Mouse (Mus musculus): ENCODE data around the gene Parp8. TPM values are rescaled to one million over a fixed set of nuclear protein-coding genes. Genes with fewer than 3 reads are reported as not detected.
A peak's percentile ranks its signal among the peaks of the same experiment; 100 is the strongest.

Parp8 gene
- polyA plus RNA-seq, 1 experiment: 44.9 TPM

GRCm38 (mm10) chr13:117033676-117034308, 8.5 kb upstream of the Parp8 start:
- TF ChIP-seq CTCF (IDR thresholded peaks at IDR 0.05; ENCODE audit: borderline replicate concordance, extremely low read depth, insufficient read depth, insufficient read length) (no peak), POLR2A (IDR thresholded peaks at IDR 0.05; ENCODE audit: borderline replicate concordance, extremely low read depth, insufficient read depth, insufficient read length, poor library complexity, severe bottlenecking) (no peak)
- no peak for DNase-seq (ENCODE audit: low read depth)

- no peak for DNase-seq (ENCODE audit: low read depth)
- TF ChIP-seq POLR2A (IDR thresholded peaks at IDR 0.05; ENCODE audit: borderline replicate concordance, extremely low read depth, insufficient read depth, insufficient read length, poor library complexity, severe bottlenecking) (no peak), CTCF (IDR thresholded peaks at IDR 0.05; ENCODE audit: borderline replicate concordance, extremely low read depth, insufficient read depth, insufficient read length) (no peak)
These were observed 7.1 kb upstream of the Parp8 start for GRCm38 (mm10) chr13:117032402-117032801.

DNA sequence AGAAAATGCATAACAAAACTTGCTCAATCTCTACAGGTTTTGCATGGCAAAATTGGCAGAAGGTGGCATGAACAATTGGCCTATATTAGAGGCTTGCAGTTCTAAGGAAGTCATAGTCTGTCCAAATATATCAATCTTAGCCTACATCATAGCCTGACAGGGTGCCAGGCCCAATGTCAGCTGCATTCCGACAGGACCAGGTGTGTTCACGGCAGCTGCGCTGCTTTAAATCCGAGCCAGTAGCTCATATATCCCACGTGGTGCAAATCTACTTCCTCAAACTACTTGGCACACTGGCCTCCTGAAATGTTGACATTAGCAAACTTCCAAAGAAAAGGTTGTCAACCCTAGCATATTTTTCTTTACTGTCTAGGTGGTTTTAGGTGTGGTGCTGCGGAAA, 6.2 kb upstream of the Parp8 start:
- no peak for DNase-seq (ENCODE audit: low read depth)
- TF ChIP-seq POLR2A (IDR thresholded peaks at IDR 0.05; ENCODE audit: borderline replicate concordance, extremely low read depth, insufficient read depth, insufficient read length, poor library complexity, severe bottlenecking): no peak
- no peak for TF ChIP-seq CTCF (IDR thresholded peaks at IDR 0.05; ENCODE audit: borderline replicate concordance, extremely low read depth, insufficient read depth, insufficient read length)

GRCm38 (mm10) chr13:117028221-117028620, 2.9 kb upstream of the Parp8 start:
- DNase-seq (ENCODE audit: low read depth): no peak
- no peak for TF ChIP-seq CTCF (IDR thresholded peaks at IDR 0.05; ENCODE audit: borderline replicate concordance, extremely low read depth, insufficient read depth, insufficient read length)
- no peak for TF ChIP-seq POLR2A (IDR thresholded peaks at IDR 0.05; ENCODE audit: borderline replicate concordance, extremely low read depth, insufficient read depth, insufficient read length, poor library complexity, severe bottlenecking)

- TF ChIP-seq POLR2A (IDR thresholded peaks at IDR 0.05; ENCODE audit: borderline replicate concordance, extremely low read depth, insufficient read depth, insufficient read length, poor library complexity, severe bottlenecking): no peak
- no peak for TF ChIP-seq CTCF (IDR thresholded peaks at IDR 0.05; ENCODE audit: borderline replicate concordance, extremely low read depth, insufficient read depth, insufficient read length)
- DNase-seq (ENCODE audit: low read depth): no peak
These were observed 2.0 kb upstream of the Parp8 start for GRCm38 (mm10) chr13:117027336-117027735.

DNA sequence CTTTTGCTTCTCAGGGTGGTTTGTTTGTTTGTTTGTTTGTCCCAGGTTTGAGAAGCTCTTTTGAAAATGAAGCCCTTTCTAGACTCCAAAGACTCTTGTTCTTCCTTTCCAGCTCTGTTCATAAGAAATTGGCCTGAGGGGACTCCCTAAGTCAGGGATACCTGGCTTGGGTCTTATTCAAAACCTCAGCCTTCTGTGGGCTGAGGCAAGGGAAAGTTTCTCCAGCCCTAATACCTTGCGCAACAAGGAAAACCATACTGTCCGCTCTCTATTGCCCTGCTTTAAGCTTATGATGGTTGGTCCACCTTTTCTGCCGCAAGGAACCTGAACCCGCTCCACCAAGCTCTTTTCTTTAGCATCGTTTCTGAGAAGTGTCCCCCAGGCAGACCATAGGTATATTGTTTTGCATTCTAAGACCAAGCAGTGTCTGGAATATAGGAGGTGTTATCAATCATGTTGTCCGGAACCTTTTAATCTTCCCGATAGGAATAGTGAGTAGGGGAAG, 991 bp upstream of the Parp8 start:
- TF ChIP-seq CTCF (IDR thresholded peaks at IDR 0.05; ENCODE audit: borderline replicate concordance, extremely low read depth, insufficient read depth, insufficient read length) (no peak), POLR2A (IDR thresholded peaks at IDR 0.05; ENCODE audit: borderline replicate concordance, extremely low read depth, insufficient read depth, insufficient read length, poor library complexity, severe bottlenecking) (no peak)
- DNase-seq (ENCODE audit: low read depth): no peak

DNA sequence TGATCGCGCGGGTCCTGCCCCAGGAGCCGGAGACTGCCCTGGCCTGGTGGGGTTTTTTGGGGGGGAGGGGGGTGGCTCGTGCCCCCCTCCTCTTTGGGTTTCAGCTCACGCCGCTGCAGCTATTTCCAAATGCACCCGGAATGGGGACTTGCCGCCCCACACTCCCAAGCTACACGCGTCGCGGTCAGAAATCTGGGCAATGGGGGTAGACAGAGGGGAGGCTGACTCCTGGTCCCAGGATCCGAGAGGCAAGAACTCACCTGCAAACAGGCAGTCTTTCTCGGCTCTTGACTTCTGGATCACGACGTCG, 466 bp downstream of the Parp8 start:
- no peak for TF ChIP-seq CTCF (IDR thresholded peaks at IDR 0.05; ENCODE audit: borderline replicate concordance, extremely low read depth, insufficient read depth, insufficient read length)
- TF ChIP-seq POLR2A (IDR thresholded peaks at IDR 0.05; ENCODE audit: borderline replicate concordance, extremely low read depth, insufficient read depth, insufficient read length, poor library complexity, severe bottlenecking): no peak
- peak; percentile 70 for DNase-seq (ENCODE audit: low read depth)

DNA sequence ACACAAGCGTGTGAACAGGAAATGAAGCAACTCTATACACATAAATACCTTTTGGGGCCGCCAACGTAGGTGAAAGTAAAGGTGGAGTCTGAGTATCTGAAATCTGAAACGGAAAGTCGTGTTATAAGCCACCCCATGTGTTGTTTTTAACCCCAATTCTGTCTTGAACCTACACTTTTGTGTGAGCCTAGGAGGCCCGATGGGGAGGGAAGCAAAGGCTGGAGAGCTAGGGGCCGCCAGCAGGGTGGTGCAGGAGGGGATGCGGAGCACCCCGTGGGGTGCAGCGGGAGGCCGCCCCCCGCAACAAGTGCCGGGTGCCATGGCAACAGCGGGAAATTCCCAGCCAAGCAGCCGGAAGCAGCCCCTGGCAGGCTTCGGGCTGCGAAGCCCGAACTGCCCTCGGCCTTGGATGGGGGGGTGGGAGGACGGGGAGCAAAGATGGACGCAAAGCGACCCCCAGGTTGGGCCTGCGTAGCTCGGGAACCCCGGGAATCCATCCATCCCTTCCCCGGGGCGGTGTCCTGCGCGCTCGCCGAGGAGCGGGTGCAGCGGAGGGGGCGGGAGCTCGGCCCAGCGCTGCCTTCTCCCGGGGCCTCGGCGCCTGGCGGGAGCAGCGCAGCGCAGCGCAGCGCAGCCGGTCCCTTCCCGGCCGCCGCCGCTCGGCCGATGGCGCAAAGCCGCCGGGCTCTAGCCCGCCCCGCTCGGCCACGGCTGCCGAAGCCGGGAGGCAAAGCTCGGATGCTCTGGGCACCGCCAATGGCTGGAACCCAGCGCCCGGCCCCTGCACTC, 1.0 kb downstream of the Parp8 start:
- DNase-seq (ENCODE audit: low read depth): peak; percentile 87
- TF ChIP-seq POLR2A (IDR thresholded peaks at IDR 0.05; ENCODE audit: borderline replicate concordance, extremely low read depth, insufficient read depth, insufficient read length, poor library complexity, severe bottlenecking) (peak; percentile 48), CTCF (IDR thresholded peaks at IDR 0.05; ENCODE audit: borderline replicate concordance, extremely low read depth, insufficient read depth, insufficient read length) (0 out of 2 replicates have a peak, but pooled peaks have one; percentile 5)

DNA sequence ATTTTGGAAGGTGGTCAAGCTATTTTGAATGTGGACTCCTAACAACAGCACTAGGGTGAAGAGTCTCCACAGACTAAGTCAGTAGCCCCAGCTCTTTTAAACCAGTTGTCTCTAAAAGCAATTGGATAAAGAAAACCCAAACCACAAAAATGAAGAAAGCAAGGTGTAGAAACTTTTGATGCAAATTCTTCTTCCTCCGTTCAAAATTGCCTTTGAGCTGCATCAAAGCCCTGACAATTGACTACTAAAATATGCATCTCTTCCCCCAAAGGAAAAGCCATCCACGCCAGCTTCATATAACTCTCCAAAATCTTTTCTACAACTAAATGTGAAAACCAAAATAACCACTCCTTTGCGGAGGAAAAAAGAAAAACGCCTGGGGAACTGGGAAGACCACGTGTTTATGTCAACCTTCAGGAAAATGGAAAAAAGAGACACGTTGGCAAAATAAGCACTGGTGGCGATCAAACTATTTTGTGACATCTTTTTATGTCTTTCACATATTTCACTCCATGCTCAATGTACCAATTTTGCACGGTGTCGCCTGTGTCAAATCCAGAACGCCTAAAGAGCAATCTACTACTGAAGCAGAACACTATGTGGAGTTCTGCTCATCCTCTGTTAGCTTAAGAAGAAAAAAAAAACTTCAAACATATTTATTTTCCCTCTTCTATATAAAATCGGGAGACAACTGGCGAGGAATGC, 1.8 kb downstream of the Parp8 start:
- TF ChIP-seq CTCF (IDR thresholded peaks at IDR 0.05; ENCODE audit: borderline replicate concordance, extremely low read depth, insufficient read depth, insufficient read length): no peak
- no peak for TF ChIP-seq POLR2A (IDR thresholded peaks at IDR 0.05; ENCODE audit: borderline replicate concordance, extremely low read depth, insufficient read depth, insufficient read length, poor library complexity, severe bottlenecking)

DNA sequence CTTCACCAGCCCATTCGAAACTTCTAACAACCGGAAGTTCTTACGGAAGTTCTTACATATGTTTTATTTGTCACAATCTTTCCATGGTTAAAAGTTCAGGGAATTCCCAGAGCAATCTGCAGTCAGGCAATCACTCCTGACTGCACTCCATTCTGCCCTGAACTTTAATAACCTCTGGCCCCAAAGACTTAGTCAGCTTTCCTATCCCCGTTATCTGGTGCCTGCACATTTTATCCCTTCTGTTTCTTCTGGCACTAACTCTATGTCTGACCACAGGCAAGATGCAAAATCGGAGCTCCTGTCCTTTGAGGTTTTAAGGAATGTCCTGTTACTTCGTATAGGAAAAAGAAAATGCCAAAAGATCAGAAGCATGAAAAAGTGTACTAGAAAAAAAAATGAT, 4.7 kb downstream of the Parp8 start:
- TF ChIP-seq CTCF (IDR thresholded peaks at IDR 0.05; ENCODE audit: borderline replicate concordance, extremely low read depth, insufficient read depth, insufficient read length) (no peak), POLR2A (IDR thresholded peaks at IDR 0.05; ENCODE audit: borderline replicate concordance, extremely low read depth, insufficient read depth, insufficient read length, poor library complexity, severe bottlenecking) (no peak)
- DNase-seq (ENCODE audit: low read depth): no peak

More for the DNA sequence above, 1.8 kb downstream of the Parp8 start:
- DNase-seq (ENCODE audit: low read depth): no peak

GRCm38 (mm10) chr13:117018676-117019075, 6.7 kb downstream of the Parp8 start:
- no peak for DNase-seq (ENCODE audit: low read depth)
- TF ChIP-seq CTCF (IDR thresholded peaks at IDR 0.05; ENCODE audit: borderline replicate concordance, extremely low read depth, insufficient read depth, insufficient read length): no peak
- no peak for TF ChIP-seq POLR2A (IDR thresholded peaks at IDR 0.05; ENCODE audit: borderline replicate concordance, extremely low read depth, insufficient read depth, insufficient read length, poor library complexity, severe bottlenecking)
